Mouse (Mus musculus): Measurements from ENCODE around the gene Tns2. TPM values are rescaled to one million over a fixed set of nuclear protein-coding genes. Genes with fewer than 3 reads are reported as not detected.
"Not testable (repeated sequence)": the region's sequence is repeated elsewhere in the genome, so short reads cannot be mapped to it uniquely, and the experiment has no call there.

Tns2 gene
- total RNA-seq, 2 experiments from 2014 or later: not detected

GRCm38 (mm10) chr15:102133314-102133713 lies 33.1 kb downstream of the Tns2 start:
- ATAC-seq (replicated peaks; ENCODE audit: low FRiP score, low TSS enrichment, poor library complexity, severe bottlenecking): no peak

GRCm38 (mm10) chr15:102134709-102135108 lies 34.5 kb downstream of the Tns2 start:
- peak; percentile 51; the same call in 1 of the 2 replicates for ATAC-seq (replicated peaks; ENCODE audit: low FRiP score, low TSS enrichment, poor library complexity, severe bottlenecking)

- ATAC-seq (replicated peaks; ENCODE audit: low FRiP score, low TSS enrichment, poor library complexity, severe bottlenecking): peak; percentile 12
Measured at GRCm38 (mm10) chr15:102135522-102136128, 35.4 kb downstream of the Tns2 start.

GRCm38 (mm10) chr15:102136129-102136758 lies 36.0 kb downstream of the Tns2 start, which contains the start of gene Spryd3:
Spryd3 (minus strand) TSS chr15:102136234.
- ATAC-seq (replicated peaks; ENCODE audit: low FRiP score, low TSS enrichment, poor library complexity, severe bottlenecking): peak; percentile 98

GRCm38 (mm10) chr15:102141120-102141519 lies 40.9 kb downstream of the Tns2 start:
- no peak for ATAC-seq (replicated peaks; ENCODE audit: low FRiP score, low TSS enrichment, poor library complexity, severe bottlenecking)

- no peak for ATAC-seq (replicated peaks; ENCODE audit: low FRiP score, low TSS enrichment, poor library complexity, severe bottlenecking)
Measured at GRCm38 (mm10) chr15:102142914-102143912, 43.0 kb downstream of the Tns2 start.

- no peak for ATAC-seq (replicated peaks; ENCODE audit: low FRiP score, low TSS enrichment, poor library complexity, severe bottlenecking)
Measured at GRCm38 (mm10) chr15:102144274-102144711, 44.1 kb downstream of the Tns2 start, which contains the start of gene Igfbp6. Igfbp6 (plus strand) TSS chr15:102144362.

GRCm38 (mm10) chr15:102144726-102145125 lies 44.5 kb downstream of the Tns2 start:
- no peak for ATAC-seq (replicated peaks; ENCODE audit: low FRiP score, low TSS enrichment, poor library complexity, severe bottlenecking)

- ATAC-seq (replicated peaks; ENCODE audit: low FRiP score, low TSS enrichment, poor library complexity, severe bottlenecking): no peak
Measured at GRCm38 (mm10) chr15:102145330-102145729, 45.1 kb downstream of the Tns2 start.

GRCm38 (mm10) chr15:102146089-102146488 lies 45.9 kb downstream of the Tns2 start:
- no peak for ATAC-seq (replicated peaks; ENCODE audit: low FRiP score, low TSS enrichment, poor library complexity, severe bottlenecking)

- peak; percentile 51 for ATAC-seq (replicated peaks; ENCODE audit: low FRiP score, low TSS enrichment, poor library complexity, severe bottlenecking)
Measured at GRCm38 (mm10) chr15:102146882-102147281, 46.7 kb downstream of the Tns2 start.

- ATAC-seq (replicated peaks; ENCODE audit: low FRiP score, low TSS enrichment, poor library complexity, severe bottlenecking): no peak
Measured at GRCm38 (mm10) chr15:102147674-102148402, 47.6 kb downstream of the Tns2 start.

- no peak for ATAC-seq (replicated peaks; ENCODE audit: low FRiP score, low TSS enrichment, poor library complexity, severe bottlenecking)
Measured at GRCm38 (mm10) chr15:102149561-102149960, 49.3 kb downstream of the Tns2 start.

- peak; percentile 69 for ATAC-seq (replicated peaks; ENCODE audit: low FRiP score, low TSS enrichment, poor library complexity, severe bottlenecking)
Measured at GRCm38 (mm10) chr15:102150301-102151135, 50.3 kb downstream of the Tns2 start, which contains the start of gene Soat2. Soat2 (plus strand) TSS chr15:102150526.

GRCm38 (mm10) chr15:102152646-102153045 lies 52.4 kb downstream of the Tns2 start:
- ATAC-seq (replicated peaks; ENCODE audit: low FRiP score, low TSS enrichment, poor library complexity, severe bottlenecking): no peak

GRCm38 (mm10) chr15:102155006-102155405 lies 54.8 kb downstream of the Tns2 start:
- not testable (repeated sequence) for ATAC-seq (replicated peaks; ENCODE audit: low FRiP score, low TSS enrichment, poor library complexity, severe bottlenecking)

- ATAC-seq (replicated peaks; ENCODE audit: low FRiP score, low TSS enrichment, poor library complexity, severe bottlenecking): no peak
Measured at GRCm38 (mm10) chr15:102156836-102157235, 56.6 kb downstream of the Tns2 start.

GRCm38 (mm10) chr15:102160415-102161060 lies 60.3 kb downstream of the Tns2 start:
- ATAC-seq (replicated peaks; ENCODE audit: low FRiP score, low TSS enrichment, poor library complexity, severe bottlenecking): no peak

All from megakaryocyte-erythroid progenitor cell, adult 5-6 weeks (primary cell).